Comparison of ENCODE assay signal across 19 mouse cellular contexts in the genomic region with DNA sequence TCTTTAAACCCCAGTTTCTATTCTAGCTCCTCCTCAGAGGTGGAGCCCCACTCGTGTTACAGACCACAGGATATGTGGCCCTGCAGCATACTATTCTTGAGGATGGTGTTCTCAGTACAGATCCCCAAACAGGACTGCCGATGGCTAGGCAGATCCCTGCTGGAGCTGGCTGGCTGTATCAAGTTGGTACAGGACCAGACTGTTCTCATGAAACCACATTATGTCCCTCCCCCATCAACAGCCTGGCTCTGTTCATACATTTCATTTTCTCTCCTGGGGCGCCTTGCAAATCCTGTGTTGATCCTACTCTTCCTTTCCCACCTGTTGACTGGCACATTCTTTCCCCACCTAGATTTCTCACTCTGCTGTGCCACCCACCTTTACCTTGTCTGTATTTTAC. TPM values are rescaled to one million over a fixed set of nuclear protein-coding genes. Genes with fewer than 3 reads are reported as not detected.
"Had no signal": no experiment of that assay in that cellular context is flagged by ENCODE, and none has a peak within 500 bp of the region (broad histone marks: within the 10 kb centered on the region; RNA-seq: fewer than 3 reads in every experiment).

No protein-coding gene starts in this region.

- H3K36me3 ChIP-seq: midbrain, embryonic 10.5 days; midbrain, embryonic 12.5 days; neural tube, embryonic 13.5 days; neural tube, embryonic 15.5 days; stomach, embryonic 15.5 days had no signal

- H3K4me2 ChIP-seq: lung, embryonic 14.5 days; midbrain, embryonic 12.5 days; neural tube, embryonic 13.5 days; neural tube, embryonic 15.5 days; stomach, embryonic 15.5 days had no signal

- H3K9ac ChIP-seq: lung, embryonic 14.5 days; midbrain, embryonic 12.5 days; neural tube, embryonic 13.5 days; neural tube, embryonic 15.5 days; stomach, embryonic 15.5 days had no signal

- ATAC-seq: midbrain, embryonic 16.5 days had no signal

- H3K27me3 ChIP-seq: midbrain, embryonic 12.5 days; neural tube, embryonic 13.5 days; neural tube, embryonic 15.5 days; stomach, embryonic 15.5 days had no signal

- H3K9me3 ChIP-seq: midbrain, embryonic 10.5 days; midbrain, embryonic 12.5 days; neural tube, embryonic 13.5 days; neural tube, embryonic 15.5 days; stomach, embryonic 15.5 days had no signal

- DNase-seq: lung, adult 18-20 months; lung, embryonic 14.5 days; lung, postnatal 10 days; lung, postnatal 4 days; midbrain, embryonic 14.5 days; thymus, adult 2 months; thymus, postnatal 25 days; thymus, postnatal 4 days had no signal

- H3K4me3 ChIP-seq: midbrain, embryonic 10.5 days; midbrain, embryonic 12.5 days; myocyte; neural tube, embryonic 13.5 days; neural tube, embryonic 15.5 days; stomach, embryonic 15.5 days had no signal

- H3K4me1 ChIP-seq: midbrain, embryonic 10.5 days; midbrain, embryonic 12.5 days; neural tube, embryonic 13.5 days; neural tube, embryonic 15.5 days; stomach, embryonic 15.5 days had no signal

- H3K27ac ChIP-seq: midbrain, embryonic 10.5 days; midbrain, embryonic 12.5 days; neural tube, embryonic 13.5 days; neural tube, embryonic 15.5 days; stomach, embryonic 15.5 days; stomach, postnatal 0 days had no signal

RNA-seq across cellular contexts. Expression of gene Tnr, which starts 12.9 kb away (rescaled TPM):
- total RNA-seq: megakaryocyte, adult 5-6 weeks; megakaryocyte-erythroid progenitor cell, adult 5-6 weeks had no signal
- polyA plus RNA-seq: lung, embryonic 14.5 days; spleen, adult 2 months had no signal
